ENCODE assay signal across 29 mouse cellular contexts in the genomic region with DNA sequence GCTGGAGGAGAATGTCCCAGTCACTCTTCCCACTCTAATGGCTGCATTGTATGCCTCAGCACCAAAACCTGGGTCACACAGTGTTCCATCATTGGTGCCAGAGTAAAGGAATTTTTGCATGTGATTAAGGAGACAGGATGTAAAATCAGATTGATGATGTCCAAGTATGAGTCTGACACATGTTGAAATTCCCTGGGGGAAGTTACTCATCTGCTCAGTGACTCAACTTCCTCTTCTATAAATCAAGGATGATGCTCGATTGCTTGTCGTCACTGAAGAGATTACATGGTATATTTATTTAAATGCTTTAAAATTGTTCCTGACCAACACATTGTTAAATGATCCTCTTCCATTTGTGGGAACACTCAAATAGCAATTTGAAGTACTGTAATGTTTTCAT.
DNase-seq lines count a peak whose midpoint lies in the region; ATAC-seq and TF ChIP-seq lines count a peak whose summit lies in the region.
"Had no signal": no experiment of that assay in that cellular context is flagged by ENCODE, and none has a peak within 500 bp of the region (broad histone marks: within the 10 kb centered on the region; RNA-seq: fewer than 3 reads in every experiment).

No protein-coding gene starts in this region.

- H3K27ac ChIP-seq in hindbrain, embryonic 14.5 days: no peak overlapping the region
- no peak overlapping the region for H3K27ac ChIP-seq in hindbrain, embryonic 10.5 days
- H3K27ac ChIP-seq: embryonic facial prominence, embryonic 10.5 days; embryonic facial prominence, embryonic 13.5 days; heart, adult 2 months; heart, embryonic 10.5 days; heart, embryonic 13.5 days; hindbrain, embryonic 15.5 days had no signal

- H3K4me2 ChIP-seq in hindbrain, embryonic 14.5 days (replicated peaks): no peak overlapping the region
- peak overlapping the region; percentile 32 for H3K4me2 ChIP-seq in myocyte (ENCODE audit: low read depth)
- H3K4me2 ChIP-seq: embryonic facial prominence, embryonic 13.5 days; heart, embryonic 13.5 days; hindbrain, embryonic 15.5 days had no signal

- H3K9ac ChIP-seq in hindbrain, embryonic 14.5 days: no peak overlapping the region
- H3K9ac ChIP-seq: embryonic facial prominence, embryonic 13.5 days; forebrain, postnatal 0 days; heart, embryonic 13.5 days; hindbrain, embryonic 15.5 days had no signal

- H3K9me3 ChIP-seq in hindbrain, embryonic 14.5 days (ENCODE audit: control insufficient read depth, low read length): no peaks in the 10 kb centered on the region
- H3K9me3 ChIP-seq in hindbrain, embryonic 10.5 days: no peaks in the 10 kb centered on the region
- H3K9me3 ChIP-seq: embryonic facial prominence, embryonic 10.5 days; embryonic facial prominence, embryonic 13.5 days; heart, embryonic 10.5 days; heart, embryonic 13.5 days; hindbrain, embryonic 15.5 days had no signal

- intact Hi-C loops in heart, postnatal 14 days (cut with DNase I): no loop called here

- H3K36me3 ChIP-seq in hindbrain, embryonic 14.5 days (replicated peaks; ENCODE audit: control insufficient read depth, insufficient read depth): no peaks in the 10 kb centered on the region
- no peaks in the 10 kb centered on the region for H3K36me3 ChIP-seq in hindbrain, embryonic 10.5 days
- H3K36me3 ChIP-seq in myocyte (ENCODE audit: control insufficient read depth, insufficient read depth): no peaks in the 10 kb centered on the region
- H3K36me3 ChIP-seq: embryonic facial prominence, embryonic 10.5 days; embryonic facial prominence, embryonic 13.5 days; G1E; heart, embryonic 10.5 days; heart, embryonic 13.5 days; hindbrain, embryonic 15.5 days had no signal

- no peaks in the 10 kb centered on the region for H3K27me3 ChIP-seq in hindbrain, embryonic 14.5 days (ENCODE audit: control insufficient read depth, insufficient read depth, low read length)
- no peaks in the 10 kb centered on the region for H3K27me3 ChIP-seq in hindbrain, embryonic 10.5 days (ENCODE audit: insufficient read depth, poor library complexity, severe bottlenecking)
- H3K27me3 ChIP-seq in myocyte (ENCODE audit: control insufficient read depth, insufficient read depth, insufficient read length): no peaks in the 10 kb centered on the region
- H3K27me3 ChIP-seq: CH12.LX; embryonic facial prominence, embryonic 13.5 days; heart, embryonic 13.5 days; hindbrain, embryonic 15.5 days had no signal

- no peak overlapping the region for H3ac ChIP-seq in myocyte (ENCODE audit: control insufficient read depth, insufficient read length)

- WGBS in hindbrain, embryonic 14.5 days: 76% methylated on average over 2 of the region's 2 CpGs
- 92% methylated on average over 2 of the region's 2 CpGs for WGBS in hindbrain, embryonic 10.5 days

- DNase-seq in hindbrain, embryonic 14.5 days (ENCODE audit: low spot score): peak; percentile 18
- DNase-seq in hindbrain, embryonic 10.5 days (ENCODE audit: low spot score): no peak
- DNase-seq in 416B (ENCODE audit: low read depth): peak; percentile 28
- DNase-seq in Muller cell, postnatal 12 days (ENCODE audit: inconsistent ontology term): peak; percentile 24
- no peak for DNase-seq in heart, postnatal 14 days
- no peak for DNase-seq in frontal cortex, postnatal 36 days (ENCODE audit: low spot score in 2 of 2)
- DNase-seq in spleen, postnatal 14 days (ENCODE audit: low spot score in 2 of 2): no peak
- DNase-seq: adrenal gland, adult 8-10 months; adrenal gland, postnatal 25 days; cerebellum, adult 11-12 months; cerebellum, adult 8-10 months; cerebellum, postnatal 10 days; cerebellum, postnatal 36 days; embryo, embryonic 11 days; forebrain, postnatal 0 days; gastrocnemius, postnatal 10 days; gastrocnemius, postnatal 36 days; heart, adult 2 months had no signal

- H3K4me3 ChIP-seq in hindbrain, embryonic 14.5 days (replicated peaks; ENCODE audit: low read length): no peak overlapping the region
- no peak overlapping the region for H3K4me3 ChIP-seq in hindbrain, embryonic 10.5 days
- H3K4me3 ChIP-seq in myocyte: no peak overlapping the region
- H3K4me3 ChIP-seq: embryonic facial prominence, embryonic 10.5 days; embryonic facial prominence, embryonic 13.5 days; heart, adult 2 months; heart, embryonic 10.5 days; heart, embryonic 13.5 days; hindbrain, embryonic 15.5 days had no signal

- ATAC-seq in hindbrain, embryonic 14.5 days (ENCODE audit: low FRiP score): no peak
- ATAC-seq: activated CD4-positive, CD25-positive, alpha-beta regulatory T cell, adult 4 months; forebrain, embryonic 14.5 days; forebrain, postnatal 0 days; intestine, postnatal 0 days had no signal

- H3K4me1 ChIP-seq in hindbrain, embryonic 14.5 days (replicated peaks; ENCODE audit: control insufficient read depth, insufficient read depth, low read length): no peaks in the 10 kb centered on the region
- H3K4me1 ChIP-seq in hindbrain, embryonic 10.5 days (replicated peaks): no peaks in the 10 kb centered on the region
- H3K4me1 ChIP-seq: embryonic facial prominence, embryonic 10.5 days; embryonic facial prominence, embryonic 13.5 days; heart, embryonic 10.5 days; heart, embryonic 13.5 days; hindbrain, embryonic 15.5 days had no signal

- no peaks in the 10 kb centered on the region for H3K79me2 ChIP-seq in myocyte (ENCODE audit: control insufficient read depth, insufficient read depth)

- no peak for TF ChIP-seq POLR2A in myocyte (IDR thresholded peaks at IDR 0.05; ENCODE audit: insufficient read length, low read depth)

TF ChIP-seq in myocyte, 11 proteins besides CTCF, POLR2A, EP300 and RAD21:
- TF ChIP-seq USF1 (IDR thresholded peaks at IDR 0.05; ENCODE audit: low read depth) (no peak), POLR2AphosphoS2 (IDR thresholded peaks at IDR 0.05; ENCODE audit: insufficient read length, low read depth) (no peak), TCF12 (IDR thresholded peaks at IDR 0.05; ENCODE audit: insufficient read depth, poor library complexity, severe bottlenecking) (no peak), REST (IDR thresholded peaks at IDR 0.05; ENCODE audit: insufficient read depth, insufficient read length) (no peak), MYOD1 (IDR thresholded peaks at IDR 0.05; ENCODE audit: control insufficient read depth in 1 of 3, insufficient read length in 2 of 3, low read depth in 2 of 3) (no peak), CEBPB (IDR thresholded peaks at IDR 0.05; ENCODE audit: insufficient read depth, poor library complexity, severe bottlenecking) (peak; percentile 59), TCF3 (IDR thresholded peaks at IDR 0.05; ENCODE audit: insufficient read length, low read depth) (no peak), MAX (IDR thresholded peaks at IDR 0.05; ENCODE audit: low read depth) (no peak), E2F4 (IDR thresholded peaks at IDR 0.05; ENCODE audit: insufficient read depth) (no peak)

Comparison
In these comparisons a context has a peak if more than half of its experiments do, and no peak if none do; other contexts are left out.
1. DNase-seq: peak in hindbrain, embryonic 14.5 days (single experiment), 416B (single experiment) and Muller cell, postnatal 12 days (single experiment); none in hindbrain, embryonic 10.5 days (single experiment), heart, postnatal 14 days (0 of 2), frontal cortex, postnatal 36 days (0 of 2) and spleen, postnatal 14 days (0 of 2).